Mouse (Mus musculus) stomach, postnatal 0 days (tissue): ENCODE measurements around the gene Sfxn5.

Experiments
- CTCF ChIP-seq: IDR thresholded peaks from 2 replicates; pipeline ENCODE4 v1.5.1; 2016; ENCODE audit warnings: antibody characterized with exemption, low read depth, mild to moderate bottlenecking, moderate library complexity
- EP300 ChIP-seq: optimal IDR thresholded peaks from 2 replicates; pipeline ENCODE3; 2016; ENCODE audit warnings: antibody characterized with exemption

DNA sequence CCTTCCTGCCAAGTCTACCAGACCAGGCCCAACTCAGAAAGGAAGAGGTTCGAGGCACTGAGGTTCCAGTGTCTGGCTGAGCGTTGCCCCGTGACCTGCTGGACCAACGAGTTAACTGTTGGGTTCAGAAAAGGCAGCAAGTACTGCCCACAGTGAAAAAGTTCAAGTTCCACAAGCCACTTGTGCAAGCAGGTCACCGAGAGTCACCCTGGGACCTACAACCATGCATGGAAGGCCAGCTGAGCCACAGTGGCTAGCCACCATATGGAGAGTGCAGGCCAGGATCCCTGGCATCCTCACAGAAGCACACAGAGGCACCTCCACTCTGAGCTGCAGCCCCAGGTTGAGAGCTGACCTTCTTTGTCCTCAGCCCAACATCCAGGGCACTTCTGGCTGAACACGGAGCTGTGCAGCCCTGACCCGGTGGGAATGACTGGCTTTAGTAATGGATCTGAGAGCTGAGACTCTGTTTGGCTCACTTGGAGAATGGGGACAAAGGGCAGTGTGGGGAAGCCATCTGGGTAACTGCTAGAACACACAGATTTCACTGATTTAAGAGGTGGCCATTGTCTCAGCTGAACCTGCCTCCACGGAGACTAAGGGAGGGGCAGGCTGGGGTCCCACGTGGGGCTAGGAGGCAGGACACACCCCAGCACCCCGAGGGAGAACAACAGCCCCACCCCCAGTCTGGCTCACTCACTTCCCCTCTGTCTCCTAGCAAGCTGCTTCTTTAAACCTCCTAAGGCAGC is 39.8 kb downstream of the Sfxn5 start:
- TF ChIP-seq CTCF (no peak), EP300 (no peak)
